Mouse (Mus musculus) adrenal gland, adult 18-20 months (tissue): Measurements from ENCODE around the gene Unc13d. TPM values are rescaled to one million over a fixed set of nuclear protein-coding genes. Genes with fewer than 3 reads are reported as not detected.
"Not testable (repeated sequence)": the region's sequence is repeated elsewhere in the genome, so short reads cannot be mapped to it uniquely, and the experiment has no call there.

Source experiments
- DNase-seq, 2 experiments: peaks; one replicate each; pipeline ENCODE4 v3.0.0; 2021 to 2022; ENCODE audit warnings: low spot score in 2 of 2
- total RNA-seq, 2 experiments: library from RNA; stranded (reverse); gene quantifications; 1 replicate in 1 of 2; 2 replicates in 1 of 2; pipeline ENCODE4 v1.2.3; 2021

Unc13d gene
- total RNA-seq, 2 experiments from 2014 or later, result 1.0 to 1.3 TPM

DNA sequence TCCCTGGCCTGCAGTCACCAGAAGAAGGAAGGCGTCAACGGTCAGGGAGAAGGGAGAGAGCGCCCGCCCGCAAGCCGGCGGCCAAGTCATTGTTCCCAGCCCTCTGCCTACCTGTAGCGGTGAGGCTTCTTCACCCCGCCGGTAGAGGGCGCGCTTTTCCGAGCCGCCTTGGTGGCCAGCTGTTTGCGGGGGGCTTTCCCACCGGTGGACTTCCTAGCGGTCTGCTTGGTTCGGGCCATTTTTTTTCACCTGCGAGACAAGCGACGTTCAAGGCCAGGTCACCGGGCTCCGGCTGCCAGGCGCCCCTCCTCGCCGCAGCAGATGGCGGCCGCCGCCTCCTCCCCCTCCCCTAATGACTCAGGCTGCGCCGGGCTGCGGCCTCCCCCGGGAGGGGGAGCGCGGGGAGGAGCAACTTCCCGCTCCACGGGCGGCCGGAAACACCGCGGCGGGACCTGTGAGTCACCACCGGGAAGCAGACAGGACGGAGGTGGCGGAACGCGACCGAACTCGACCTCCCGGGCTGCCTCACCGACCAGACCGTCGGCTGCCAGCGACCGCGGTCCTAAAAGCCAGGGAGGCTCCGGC is 53.9 kb downstream of the Unc13d start:
- peak; percentile 82 to 83 for DNase-seq

DNA sequence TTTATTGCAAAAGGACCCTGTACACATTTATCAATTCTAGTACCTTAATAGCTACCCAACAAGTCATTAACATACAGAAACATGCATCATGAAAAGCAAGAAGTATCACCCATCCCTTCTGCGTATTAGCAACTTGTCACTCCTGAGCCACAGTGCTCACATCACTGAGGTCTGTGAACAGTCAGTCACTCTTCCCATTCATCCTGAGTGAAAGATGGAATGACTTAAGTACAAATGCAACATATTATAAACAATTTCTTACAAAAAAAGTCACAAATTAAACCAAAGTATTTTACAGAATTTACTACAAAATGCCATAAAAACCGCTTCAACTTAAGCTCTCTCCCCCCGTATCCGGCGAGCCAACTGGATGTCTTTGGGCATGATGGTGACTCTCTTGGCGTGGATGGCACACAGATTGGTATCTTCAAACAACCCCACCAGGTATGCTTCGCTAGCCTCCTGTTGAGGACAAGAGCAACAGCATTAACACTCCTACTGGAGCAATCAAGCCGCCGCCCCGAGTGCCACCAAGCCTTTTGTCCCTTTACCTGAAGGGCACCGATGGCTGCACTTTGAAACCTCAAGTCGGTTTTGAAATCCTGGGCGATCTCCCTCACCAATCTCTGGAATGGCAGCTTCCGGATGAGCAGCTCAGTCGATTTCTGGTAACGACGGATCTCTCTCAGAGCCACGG is 54.5 kb downstream of the Unc13d start:
- peak in 1 of 2 experiments; percentile 24 for DNase-seq

DNA sequence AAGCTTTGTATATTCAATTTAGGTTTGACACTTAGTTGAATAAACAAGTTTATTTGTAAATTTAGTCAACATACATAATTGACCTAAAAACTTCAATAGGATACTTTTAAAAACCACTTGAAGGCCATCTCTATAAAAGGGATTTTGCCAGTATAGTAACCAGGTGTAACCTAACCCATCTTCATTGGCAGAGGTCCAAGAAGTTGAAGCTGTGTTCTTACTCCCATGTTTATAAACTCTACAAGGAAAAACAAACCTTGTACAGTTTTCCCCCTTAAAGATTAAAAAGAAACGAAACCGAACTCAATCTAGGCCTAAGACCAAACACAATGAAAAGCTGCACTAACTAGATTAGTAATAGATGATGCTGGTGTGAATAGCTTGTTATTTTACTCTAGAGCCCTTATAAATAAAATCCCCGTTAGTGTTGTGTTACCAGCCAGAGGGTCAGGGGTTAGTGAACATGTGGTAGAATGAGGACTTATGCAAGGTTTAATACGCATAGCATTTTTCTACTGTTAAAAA is 55.4 kb downstream of the Unc13d start:
- DNase-seq, result no peak

DNA sequence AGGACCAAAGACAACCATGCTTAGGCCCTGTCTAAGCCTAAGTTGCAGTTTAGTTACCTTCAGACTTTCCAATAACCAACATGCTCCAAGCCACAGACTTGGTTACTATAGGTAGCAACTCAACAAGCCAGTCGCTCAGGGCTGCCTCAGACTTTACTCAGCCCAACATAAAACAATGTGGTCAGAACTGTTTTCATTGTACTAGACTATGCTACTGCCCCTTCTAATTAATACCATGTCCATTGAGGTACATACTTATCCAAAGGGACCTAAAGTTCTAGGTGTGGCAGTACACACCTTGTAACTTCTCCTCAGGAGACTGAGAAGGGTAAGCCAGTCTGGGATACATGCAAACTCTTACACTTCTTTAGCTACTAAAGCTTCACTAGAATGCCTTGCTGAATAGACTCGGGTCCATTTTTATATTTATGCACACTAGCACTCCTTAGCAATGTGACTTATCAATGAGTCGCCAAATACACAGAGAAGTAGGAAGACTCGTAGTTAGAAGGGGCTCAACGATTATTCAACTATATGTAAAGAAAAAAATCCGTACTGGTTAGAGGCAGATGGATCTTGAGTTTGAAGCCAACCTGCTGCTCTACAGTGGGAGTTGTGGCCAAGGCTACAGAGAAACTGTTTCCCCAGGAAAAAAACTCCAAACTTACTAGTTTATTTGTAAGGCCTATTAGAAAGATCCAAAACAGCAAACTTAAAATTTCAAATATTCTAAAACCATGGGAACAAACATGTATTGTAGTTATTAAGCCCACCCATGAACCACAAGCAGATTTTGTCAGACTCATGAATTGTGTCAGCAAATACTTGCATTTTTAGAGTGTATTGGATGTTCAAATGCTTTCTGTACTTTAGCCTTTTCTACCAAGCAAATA is 56.2 kb downstream of the Unc13d start:
- DNase-seq, result no peak

DNA sequence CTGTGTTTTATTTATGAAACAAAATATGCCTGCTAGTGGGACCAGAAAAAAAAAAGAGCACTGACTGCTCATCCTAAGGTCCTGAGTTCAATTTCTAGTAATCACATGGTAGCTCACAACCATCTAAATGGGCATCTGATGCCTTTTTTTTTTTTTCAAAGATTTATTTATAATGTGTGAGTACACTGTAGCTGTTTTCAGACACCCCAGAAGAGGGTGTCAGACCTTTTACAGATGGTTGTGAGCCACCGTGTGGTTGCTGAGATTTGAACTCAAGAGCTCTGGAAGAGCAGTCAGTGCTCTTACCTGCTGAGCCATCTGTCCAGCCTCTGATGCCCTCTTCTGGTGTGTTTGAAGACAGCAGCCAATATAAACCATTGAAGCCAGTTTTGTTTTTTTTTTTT is 57.2 kb downstream of the Unc13d start:
- DNase-seq, result no peak

GRCm38 (mm10) chr11:116019976-116020411 is 57.8 kb downstream of the Unc13d start:
- DNase-seq, result no peak

GRCm38 (mm10) chr11:116019360-116019791 is 58.4 kb downstream of the Unc13d start:
- no peak for DNase-seq

DNA sequence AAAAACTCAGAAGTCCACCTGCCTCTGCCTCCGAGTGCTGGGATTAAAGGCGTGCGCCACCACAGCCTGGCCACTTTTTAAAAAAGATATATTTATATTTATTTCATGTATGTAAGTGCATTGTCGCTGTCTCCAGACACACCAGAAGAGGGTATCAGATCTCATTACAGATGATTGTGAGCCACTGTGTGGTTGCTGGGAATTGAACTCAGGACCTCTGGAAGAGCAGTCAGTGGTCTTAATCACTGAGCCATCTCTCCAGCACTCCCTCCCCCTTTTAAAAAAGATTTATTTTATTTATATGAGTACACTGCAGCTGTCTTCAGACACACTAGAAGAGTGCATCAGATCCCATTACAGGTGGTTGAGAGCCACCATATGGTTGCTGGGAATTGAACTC is 58.9 kb downstream of the Unc13d start:
- DNase-seq, result not testable (repeated sequence)

DNA sequence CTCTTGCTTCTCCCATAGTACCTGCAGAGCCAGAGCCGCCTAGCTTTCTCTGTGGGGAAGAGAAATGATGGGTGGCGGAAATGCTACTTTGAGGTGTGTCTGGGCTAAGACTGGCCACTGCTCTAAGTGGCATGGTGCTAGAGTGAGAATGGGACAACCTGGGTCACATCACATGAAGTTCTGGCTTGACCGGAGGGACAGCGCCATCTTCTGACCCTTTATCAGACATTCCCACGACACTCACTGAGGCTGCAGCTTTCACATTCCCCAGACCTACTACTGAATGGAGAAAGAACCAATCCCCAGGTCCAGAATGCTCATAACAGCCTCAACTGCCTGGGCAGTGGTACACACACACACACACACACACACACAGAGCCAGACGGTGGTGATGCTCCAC is 59.7 kb downstream of the Unc13d start:
- DNase-seq, result no peak

DNA sequence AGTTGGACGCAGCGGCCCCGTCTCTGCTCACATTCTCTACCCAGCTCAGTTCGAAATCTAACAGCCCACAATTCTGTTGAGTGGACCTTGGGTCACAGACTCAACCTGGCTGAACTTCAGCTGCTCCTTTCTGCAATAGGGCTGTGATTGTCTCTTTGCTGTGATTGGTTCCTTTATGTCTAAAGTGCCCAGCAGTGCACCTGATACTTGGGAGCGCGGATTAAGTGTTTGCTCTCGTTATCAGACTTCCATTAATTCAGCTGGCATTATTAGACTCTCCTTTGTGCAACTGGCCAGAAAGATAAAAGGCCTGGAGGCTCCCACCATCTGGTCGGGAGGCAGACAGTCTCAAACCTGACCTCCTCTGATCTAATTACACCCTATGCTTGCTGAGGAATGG is 62.9 kb downstream of the Unc13d start:
- DNase-seq, result no peak

GRCm38 (mm10) chr11:116012262-116012947 is 65.4 kb downstream of the Unc13d start, which contains the start of gene Galk1:
Gene Galk1 (minus strand): TSS chr11:116012719.
- DNase-seq, result peak; percentile 83 to 89

Other genes with a start within 250 kb of the Unc13d start
- gene Myo15b, start 219.6 kb downstream of the Unc13d start, total RNA-seq, result not detected
- gene Smim5, start 178.0 kb downstream of the Unc13d start, total RNA-seq, result under 1 TPM in 1 of 2 experiments, not detected in 1; 0.74 TPM
- gene Smim6, start 165.9 kb downstream of the Unc13d start, total RNA-seq, result not detected
- 10 to 100 TPM; 37.3 to 47.6 TPM for gene Sap30bp, start 144.7 kb downstream of the Unc13d start, total RNA-seq
- 10 to 100 TPM; 17.1 to 27.1 TPM for gene Recql5, start 144.5 kb downstream of the Unc13d start, total RNA-seq
- 1 to 10 TPM; 3.1 to 3.7 TPM for gene Itgb4, start 103.3 kb downstream of the Unc13d start, total RNA-seq
- gene Galk1, start 65.2 kb downstream of the Unc13d start, total RNA-seq, result 10 to 100 TPM; 26.8 to 33.1 TPM
- gene H3f3b, start 50.0 kb downstream of the Unc13d start, total RNA-seq, result 100 to 1,000 TPM; 248 to 269 TPM
- 10 to 100 TPM; 16.2 to 19.2 TPM for gene Unk, start 47.6 kb downstream of the Unc13d start, total RNA-seq
- 100 to 1,000 TPM; 163 to 187 TPM for gene Wbp2, start 9.0 kb upstream of the Unc13d start, total RNA-seq
- 10 to 100 TPM; 14.6 to 23.5 TPM for gene Trim47, start 49.2 kb upstream of the Unc13d start, total RNA-seq
- 10 to 100 TPM; 12.9 to 13.1 TPM for gene Trim65, start 53.2 kb upstream of the Unc13d start, total RNA-seq
- gene Mrpl38, start 60.9 kb upstream of the Unc13d start, total RNA-seq, result 100 to 1,000 TPM; 106 to 115 TPM
- gene Fbf1, start 90.2 kb upstream of the Unc13d start, total RNA-seq, result 10 to 100 TPM; 30.9 to 42.1 TPM
- 10 to 100 TPM; 17.3 to 20.7 TPM for gene Ten1, start 120.9 kb upstream of the Unc13d start, total RNA-seq
- 100 to 1,000 TPM; 208 to 244 TPM for gene Acox1, start 121.1 kb upstream of the Unc13d start, total RNA-seq
- gene Evpl, start 160.1 kb upstream of the Unc13d start, total RNA-seq, result 1 to 10 TPM in 1 of 2 experiments, under 1 TPM in 1; 0.56 to 1.0 TPM
- gene Srp68, start 196.3 kb upstream of the Unc13d start, total RNA-seq, result 10 to 100 TPM; 72.8 to 75.2 TPM
- under 1 TPM; 0.20 to 0.29 TPM for gene Galr2, start 203.0 kb upstream of the Unc13d start, total RNA-seq
- 10 to 100 TPM; 53.4 to 54.2 TPM for gene Exoc7, start 229.3 kb upstream of the Unc13d start, total RNA-seq